Mouse (Mus musculus) stomach, embryonic 14.5 days (tissue): ENCODE data around the gene Def6. TPM values are rescaled to one million over a fixed set of nuclear protein-coding genes. Genes with fewer than 3 reads are reported as not detected.

ENCODE experiments used
- ATAC-seq: fragments of 200-750 bp; cut with Nextera tagmentation; 2 replicates; pipeline ENCODE4 v1.8.0; 2017; ENCODE audit warnings: low read depth, moderate TSS enrichment; ENCODE audit not compliant: insufficient number of reproducible peaks, insufficient read depth, low FRiP score
- H3K27ac ChIP-seq: fragments of 300-500 bp; sonication (generic); 2 replicates; pipeline ENCODE4 v1.5.1; 2014; ENCODE audit warnings: mild to moderate bottlenecking, low read length, moderate library complexity, mixed read lengths
- H3K27me3 ChIP-seq: fragments of 300-500 bp; sonication (generic); 2 replicates; pipeline ENCODE4 v1.6.1; 2014; ENCODE audit warnings: low read length, control low read depth, mixed read lengths; ENCODE audit not compliant: control insufficient read depth, insufficient read depth
- H3K36me3 ChIP-seq: fragments of 300-500 bp; sonication (generic); 2 replicates; pipeline ENCODE4 v1.6.1; 2014; ENCODE audit warnings: mild to moderate bottlenecking, control low read depth, low read length, moderate library complexity, mixed read lengths; ENCODE audit not compliant: control insufficient read depth, insufficient read depth
- H3K4me1 ChIP-seq: fragments of 300-500 bp; sonication (generic); 2 replicates; pipeline ENCODE4 v1.6.1; 2014; ENCODE audit warnings: low read length, control low read depth, mixed read lengths; ENCODE audit not compliant: control insufficient read depth, insufficient read depth
- H3K4me2 ChIP-seq: fragments of 300-500 bp; sonication (generic); replicated peaks from 2 replicates; pipeline ENCODE4 v1.6.1; 2014; ENCODE audit warnings: low read depth, low read length, control low read depth
- H3K4me3 ChIP-seq: fragments of 300-500 bp; sonication (generic); 2 replicates; pipeline ENCODE4 v1.5.1; 2014; ENCODE audit warnings: low read depth, low read length, control low read depth
- H3K9ac ChIP-seq: fragments of 300-500 bp; sonication (generic); replicated peaks from 2 replicates; pipeline ENCODE4 v1.6.1; 2014; ENCODE audit warnings: low read depth, mild to moderate bottlenecking, control low read depth, low read length, moderate library complexity, mixed read lengths
- H3K9me3 ChIP-seq: fragments of 300-500 bp; sonication (generic); 2 replicates; pipeline ENCODE4 v1.6.1; 2016; ENCODE audit warnings: low read depth, low read length, control low read depth; ENCODE audit not compliant: control insufficient read depth
- WGBS: fragments of 180-500 bp; shearing (Covaris S2); extraction: QIAGEN DNeasy Blood & Tissue Kit; methylation state at CpG from one replicate; pipeline ENCODE4 v1.1.7; 2014; 5-methylcytosine and 5-hydroxymethylcytosine counted together
- polyA plus RNA-seq: library from polyadenylated mRNA; unstranded; fragments of >200 nt; fragmentation: Nextera tagmentation; extraction: Ambion mirVana; gene quantifications from 2 replicates; pipeline ENCODE4 v1.2.1, GENCODE M21; 2014

Gene Def6
- 4.1 and 4.3 TPM in 2 replicates for polyA plus RNA-seq

DNA sequence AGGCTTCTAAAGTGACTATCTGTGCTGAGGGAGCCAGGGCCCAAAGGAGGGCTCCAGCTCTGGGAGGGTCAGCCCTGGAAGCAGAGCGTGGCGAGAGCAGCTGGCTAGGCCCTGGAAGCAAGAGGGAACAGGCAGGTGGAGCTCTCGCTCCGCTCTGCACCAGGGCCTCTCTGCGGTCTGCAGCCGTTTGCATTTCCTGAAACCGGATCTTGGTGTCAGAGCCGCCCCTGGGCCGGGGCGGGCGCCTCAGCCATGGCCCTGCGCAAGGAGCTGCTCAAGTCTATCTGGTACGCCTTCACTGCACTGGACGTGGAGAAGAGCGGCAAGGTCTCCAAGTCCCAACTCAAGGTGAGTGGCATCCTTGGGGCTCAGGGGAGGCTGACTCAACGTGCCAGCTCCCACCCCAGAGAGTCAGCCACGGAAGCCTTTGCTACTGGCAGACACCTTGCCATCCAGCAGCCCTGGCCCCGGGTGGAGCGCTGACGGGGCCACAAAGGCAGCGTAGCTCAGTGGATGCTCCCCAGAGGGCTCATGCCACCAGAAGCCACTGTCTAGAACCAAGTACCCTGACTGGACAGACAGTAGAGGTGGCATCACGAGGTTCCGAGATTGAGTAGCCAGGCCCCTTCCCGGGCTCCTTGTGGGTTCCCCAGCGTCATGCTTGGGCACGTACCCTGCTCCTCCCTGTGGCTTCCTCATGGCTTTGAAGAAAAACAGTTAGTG, at the start of gene Def6:
TSS of gene Def6 (plus strand) at position 188 of the 723 bp plus-strand sequence.
- no peaks in the 10 kb centered on the region for H3K9me3 ChIP-seq
- peak within 1 kb of the TSS; percentile 28 for H3K4me3 ChIP-seq
- peaks cover 6% of the 10 kb centered on the region; the same call in 1 of the 2 replicates for H3K36me3 ChIP-seq
- H3K4me2 ChIP-seq, result peak within 1 kb of the TSS; percentile 71
- H3K27me3 ChIP-seq, result no peaks in the 10 kb centered on the region
- H3K9ac ChIP-seq, result peak within 1 kb of the TSS; percentile 38
- H3K27ac ChIP-seq, result peak within 1 kb of the TSS; percentile 73
- peak; percentile 88 for ATAC-seq
- 18% methylated on average over 26 of the region's 26 CpGs for WGBS
- H3K4me1 ChIP-seq, result peaks cover 12% of the 10 kb centered on the region; the same call in 1 of the 2 replicates

DNA sequence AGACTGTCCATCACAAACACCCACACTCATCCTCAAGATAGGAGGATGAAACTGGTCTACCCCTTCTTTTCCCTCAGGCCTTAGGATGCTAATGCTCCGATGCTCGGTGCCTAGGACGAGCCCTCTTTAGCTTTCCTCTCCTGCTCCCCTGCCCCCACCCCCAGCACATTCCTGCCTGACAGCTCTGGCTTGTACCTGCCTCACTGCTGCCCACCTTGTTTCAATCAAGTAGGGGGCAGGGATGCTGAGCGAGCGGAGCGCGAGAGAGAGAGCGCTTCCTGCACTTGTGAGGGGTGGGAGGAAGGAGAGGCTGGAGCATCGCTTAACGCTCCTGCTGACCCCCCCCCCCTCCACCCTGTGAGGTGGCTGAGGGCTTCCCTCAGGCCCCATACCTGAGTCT, 47.2 kb upstream of the Def6 start:
- Histone ChIP-seq H3K27me3 (no peaks in the 10 kb centered on the region), H3K27ac (no peak overlapping the region), H3K4me2 (no peak overlapping the region), H3K4me3 (no peak overlapping the region), H3K9ac (no peak overlapping the region), H3K4me1 (0 out of 2 replicates have a peak, but pooled peaks cover 3% of the 10 kb centered on the region), H3K36me3 (no peaks in the 10 kb centered on the region; the same call in 1 of the 2 replicates), H3K9me3 (no peaks in the 10 kb centered on the region)
- 22% methylated on average over 10 of the region's 10 CpGs for WGBS
- no peak for ATAC-seq

- H3K4me1 ChIP-seq, result 0 out of 2 replicates have a peak, but pooled peaks cover 3% of the 10 kb centered on the region
- no peak for ATAC-seq
- no peak overlapping the region for H3K27ac ChIP-seq
- H3K4me2 ChIP-seq, result no peak overlapping the region
- H3K9me3 ChIP-seq, result no peaks in the 10 kb centered on the region
- H3K9ac ChIP-seq, result no peak overlapping the region
- no peaks in the 10 kb centered on the region for H3K27me3 ChIP-seq
- H3K36me3 ChIP-seq, result no peaks in the 10 kb centered on the region; the same call in none of the 2 replicates
- WGBS, result 35% methylated on average over 11 of the region's 11 CpGs
- H3K4me3 ChIP-seq, result no peak overlapping the region
These were observed 46.2 kb upstream of the Def6 start for GRCm38 (mm10) chr17:28161310-28161881.

DNA sequence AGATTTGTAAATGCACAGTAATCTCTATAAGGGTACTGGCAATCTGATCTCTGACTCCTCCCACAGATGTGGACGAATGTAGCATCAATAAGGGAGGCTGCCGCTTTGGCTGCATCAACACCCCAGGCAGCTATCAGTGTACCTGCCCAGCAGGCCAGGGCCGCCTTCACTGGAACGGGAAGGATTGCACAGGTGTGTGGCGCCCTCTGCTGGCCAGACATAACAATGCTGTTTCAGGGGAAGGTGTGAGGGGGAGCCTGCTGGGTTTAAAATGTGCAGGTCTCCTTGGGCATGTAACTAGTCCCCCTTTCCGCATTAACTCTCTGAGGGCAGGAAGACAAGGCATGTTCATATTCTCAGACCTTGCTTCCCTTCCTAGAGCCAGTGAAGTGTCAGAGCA, 43.9 kb upstream of the Def6 start:
- no peaks in the 10 kb centered on the region for H3K27me3 ChIP-seq
- H3K9me3 ChIP-seq, result no peaks in the 10 kb centered on the region
- H3K4me1 ChIP-seq, result 0 out of 2 replicates have a peak, but pooled peaks cover 3% of the 10 kb centered on the region
- no peak for ATAC-seq
- no peak overlapping the region for H3K9ac ChIP-seq
- H3K4me2 ChIP-seq, result no peak overlapping the region
- H3K36me3 ChIP-seq, result no peaks in the 10 kb centered on the region; the same call in none of the 2 replicates
- no peak overlapping the region for H3K27ac ChIP-seq
- no peak overlapping the region for H3K4me3 ChIP-seq
- 15% methylated on average over 6 of the region's 6 CpGs for WGBS

GRCm38 (mm10) chr17:28170460-28171305, 36.9 kb upstream of the Def6 start:
- no peak overlapping the region for H3K9ac ChIP-seq
- H3K36me3 ChIP-seq, result no peaks in the 10 kb centered on the region; the same call in none of the 2 replicates

DNA sequence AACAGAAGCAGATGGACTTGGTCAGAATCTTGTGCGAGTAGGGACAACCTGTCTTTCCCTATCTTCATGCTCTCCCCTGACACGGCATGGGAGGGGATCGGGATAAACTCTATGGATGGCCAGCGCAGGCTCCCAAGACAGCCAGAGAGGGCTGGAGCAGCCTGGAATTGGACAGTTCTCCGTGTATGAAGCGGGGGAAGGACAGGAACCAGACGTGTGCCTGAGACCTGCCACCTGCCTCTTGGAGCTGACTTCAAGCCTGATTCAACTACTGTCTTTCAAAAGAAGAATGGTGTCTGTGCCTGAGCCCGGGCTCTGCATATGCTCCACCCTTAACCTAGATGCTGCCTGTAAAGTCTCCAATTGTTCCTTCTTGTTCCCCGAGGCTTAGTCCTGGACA, 34.9 kb upstream of the Def6 start:
- no peak overlapping the region for H3K4me3 ChIP-seq
- H3K4me2 ChIP-seq, result 0 out of 2 replicates have a peak overlapping the region, but pooled peaks have one; percentile 5
- H3K9ac ChIP-seq, result no peak overlapping the region
- peak overlapping the region; percentile 21; the same call in 1 of the 2 replicates for H3K27ac ChIP-seq
- H3K27me3 ChIP-seq, result no peaks in the 10 kb centered on the region
- ATAC-seq, result no peak
- peaks cover 35% of the 10 kb centered on the region for H3K4me1 ChIP-seq
- no peaks in the 10 kb centered on the region; the same call in 1 of the 2 replicates for H3K36me3 ChIP-seq
- no peaks in the 10 kb centered on the region for H3K9me3 ChIP-seq
- 28% methylated on average over 9 of the region's 9 CpGs for WGBS

More at GRCm38 (mm10) chr17:28170460-28171305, 36.9 kb upstream of the Def6 start:
- Histone ChIP-seq H3K4me3 (no peak overlapping the region), H3K9me3 (no peaks in the 10 kb centered on the region), H3K27ac (no peak overlapping the region), H3K4me2 (no peak overlapping the region), H3K27me3 (no peaks in the 10 kb centered on the region), H3K4me1 (peaks cover 28% of the 10 kb centered on the region)
- WGBS, result 86% methylated on average over 6 of the region's 6 CpGs
- ATAC-seq, result no peak

GRCm38 (mm10) chr17:28176775-28177539, 30.6 kb upstream of the Def6 start, which contains the start of gene Zfp523:
Zfp523 (plus strand) TSS chr17:28177129.
- Histone ChIP-seq H3K9me3 (no peaks in the 10 kb centered on the region), H3K27ac (peak within 1 kb of the TSS; percentile 93), H3K4me3 (peak within 1 kb of the TSS; percentile 80), H3K27me3 (no peaks in the 10 kb centered on the region), H3K9ac (peak within 1 kb of the TSS; percentile 88), H3K36me3 (0 out of 2 replicates have a peak, but pooled peaks cover 4% of the 10 kb centered on the region), H3K4me1 (peaks cover 45% of the 10 kb centered on the region), H3K4me2 (peak within 1 kb of the TSS; percentile 91)
- under 1% methylated on average over 80 of the region's 82 CpGs for WGBS
- peak; percentile 85 for ATAC-seq
